Mouse (Mus musculus) small intestine, adult 2 months (tissue): ENCODE measurements around the gene Colq.

Source experiments
- CTCF ChIP-seq: fragments of 200-500 bp; IDR thresholded peaks from 2 replicates; pipeline ENCODE4 v1.5.1; 2012; ENCODE audit warnings: low read depth, mild to moderate bottlenecking, control low read depth, inconsistent platforms, low read length, moderate library complexity, mixed read lengths; ENCODE audit not compliant: insufficient replicate concordance, insufficient read length; ENCODE audit errors: extremely low read depth
- POLR2A ChIP-seq: fragments of 200-500 bp; IDR thresholded peaks from 2 replicates; pipeline ENCODE4 v1.6.1; 2012; ENCODE audit warnings: low read depth, mild to moderate bottlenecking, control low read depth, inconsistent platforms, low read length, moderate library complexity

- TF ChIP-seq CTCF (no peak), POLR2A (no peak)
Observed at GRCm38 (mm10) chr14:31574903-31575665, 16.1 kb downstream of the Colq start.
